Mouse (Mus musculus) thymus, adult 2 months (tissue): ENCODE measurements around the gene Cyp4v3. TPM values are rescaled to one million over a fixed set of nuclear protein-coding genes. Genes with fewer than 3 reads are reported as not detected.

Experiments
- DNase-seq: peaks from one replicate; pipeline ENCODE4 v3.0.0; 2021
- H3K27ac ChIP-seq: fragments of 200-500 bp; 2 replicates; pipeline ENCODE4 v1.5.1; 2012; ENCODE audit warnings: low read length, control low read depth; ENCODE audit not compliant: control insufficient read depth, insufficient read depth
- H3K27me3 ChIP-seq: fragments of 200-500 bp; 2 replicates; pipeline ENCODE4 v1.6.1; 2012; ENCODE audit warnings: mild to moderate bottlenecking, low read length, moderate library complexity, mixed read lengths; ENCODE audit not compliant: control insufficient read depth, insufficient read depth
- H3K36me3 ChIP-seq: fragments of 200-500 bp; 2 replicates; pipeline ENCODE4 v1.6.1; 2012; ENCODE audit warnings: mild to moderate bottlenecking, low read length, moderate library complexity; ENCODE audit not compliant: control insufficient read depth, insufficient read depth
- H3K4me1 ChIP-seq: fragments of 200-500 bp; replicated peaks from 2 replicates; pipeline ENCODE4 v1.6.1; 2012; ENCODE audit warnings: low read length; ENCODE audit not compliant: control insufficient read depth, insufficient read depth
- H3K4me3 ChIP-seq: fragments of 200-500 bp; 2 replicates; pipeline ENCODE4 v1.5.1; 2012; ENCODE audit warnings: mild to moderate bottlenecking, low read length, control low read depth, moderate library complexity; ENCODE audit not compliant: control insufficient read depth, insufficient read depth
- CTCF ChIP-seq: fragments of 200-500 bp; IDR thresholded peaks from 2 replicates; pipeline ENCODE4 v1.5.1; 2012; ENCODE audit warnings: mild to moderate bottlenecking, control low read depth, low read length, moderate library complexity, borderline replicate concordance; ENCODE audit not compliant: control insufficient read depth, poor library complexity, insufficient read depth; ENCODE audit errors: extremely low read depth
- POLR2A ChIP-seq: fragments of 200-500 bp; IDR thresholded peaks from 2 replicates; pipeline ENCODE4 v1.6.1; 2012; ENCODE audit warnings: mild to moderate bottlenecking, low read length, control low read depth, moderate library complexity; ENCODE audit not compliant: control insufficient read depth, poor library complexity, insufficient read depth; ENCODE audit errors: extremely low read depth
- WGBS: fragments of 180-500 bp; shearing (Covaris S2); methylation state at CpG from one replicate; pipeline ENCODE4 v1.1.7; 2018; 5-methylcytosine and 5-hydroxymethylcytosine counted together
- polyA plus RNA-seq: library from polyadenylated mRNA; depleted of rRNA; stranded (reverse); fragments of >200 nt; gene quantifications from 2 replicates; pipeline ENCODE4 v1.2.3, GENCODE M21; 2012

The Cyp4v3 gene
- polyA plus RNA-seq, 1 experiment: 1.9 TPM

DNA sequence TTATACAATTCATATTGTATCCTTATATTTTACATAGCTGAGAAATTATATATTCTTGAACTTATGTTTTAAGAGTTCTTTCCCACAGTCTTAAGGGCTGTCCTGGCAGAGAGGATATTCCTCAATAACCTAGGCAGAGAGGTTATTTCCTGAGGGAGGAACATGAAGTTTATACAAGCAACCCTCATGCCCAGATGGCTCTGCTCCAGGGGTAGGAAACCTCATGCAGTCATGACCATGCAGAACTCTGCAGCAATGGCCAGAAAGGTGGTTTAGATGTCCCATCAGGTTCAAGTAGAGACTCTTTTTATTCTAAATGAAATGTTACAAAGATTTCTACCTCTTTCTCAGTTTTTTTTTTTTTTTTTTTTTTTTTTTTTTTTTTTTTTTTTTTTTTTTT lies 64.0 kb downstream of the Cyp4v3 start:
- no peaks in the 10 kb centered on the region for H3K27me3 ChIP-seq
- TF ChIP-seq CTCF: no peak
- no peak for TF ChIP-seq POLR2A
- no peak overlapping the region for H3K27ac ChIP-seq
- no peaks in the 10 kb centered on the region for H3K4me1 ChIP-seq
- H3K36me3 ChIP-seq: no peaks in the 10 kb centered on the region
- no peak overlapping the region for H3K4me3 ChIP-seq
- DNase-seq: no peak

DNA sequence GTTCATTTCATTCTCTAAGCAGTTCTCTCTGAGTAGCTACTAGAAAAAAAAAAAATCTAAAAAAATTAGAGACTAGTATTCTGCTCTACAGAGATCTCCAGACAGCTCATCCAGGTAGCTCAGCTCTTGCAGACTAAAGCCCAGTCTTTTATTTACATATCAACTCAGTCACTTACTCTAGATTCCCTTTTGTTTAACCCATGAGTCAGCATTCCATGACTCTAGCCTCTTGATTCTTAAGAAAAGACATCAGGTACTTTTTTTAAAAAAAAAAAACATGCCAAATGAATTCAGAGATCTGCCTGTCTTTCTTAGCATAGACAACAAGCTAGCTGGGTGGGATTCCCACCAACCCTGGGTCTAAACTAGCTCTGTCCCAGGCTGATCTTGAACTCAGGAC lies 64.5 kb downstream of the Cyp4v3 start:
- no peak for DNase-seq
- Histone ChIP-seq H3K4me1 (no peaks in the 10 kb centered on the region), H3K4me3 (no peak overlapping the region), H3K27me3 (no peaks in the 10 kb centered on the region), H3K27ac (no peak overlapping the region), H3K36me3 (no peaks in the 10 kb centered on the region)
- TF ChIP-seq POLR2A (no peak), CTCF (no peak)

DNA sequence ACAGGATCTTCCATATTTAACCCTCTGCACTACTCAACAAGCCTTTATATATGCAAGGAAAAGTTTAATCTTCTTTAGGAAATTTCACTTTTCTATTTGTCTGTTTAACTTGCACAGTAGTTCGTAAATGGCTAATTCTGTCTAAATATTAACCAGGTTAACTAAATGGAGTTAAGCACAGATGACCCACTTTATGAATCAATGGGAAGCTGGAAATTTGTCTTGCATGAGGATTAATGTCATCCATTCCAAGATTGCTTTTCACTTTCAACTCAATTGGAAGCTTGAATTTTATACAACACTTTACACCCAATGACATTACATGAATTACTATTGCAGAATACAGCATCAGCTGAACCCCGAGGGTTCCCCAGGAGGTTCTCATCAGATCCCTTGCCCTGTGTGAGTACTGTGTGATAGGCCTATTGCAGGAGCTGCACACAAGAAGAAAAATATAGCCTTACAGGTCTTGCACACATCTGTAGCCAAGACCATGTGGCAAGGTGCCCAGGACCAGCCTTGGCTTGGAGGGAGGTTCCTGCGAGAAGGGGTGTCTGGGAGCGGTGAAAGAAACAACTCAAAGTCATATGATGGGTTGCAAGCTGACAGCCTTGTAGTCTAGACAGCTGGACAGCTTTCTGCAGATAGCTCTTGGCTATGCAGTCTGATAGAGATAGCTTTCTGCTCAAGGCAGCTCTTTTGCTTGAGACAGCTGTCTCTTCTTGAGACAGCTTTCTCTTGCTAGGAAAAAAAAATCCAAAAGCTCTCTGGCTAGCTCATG lies 65.2 kb downstream of the Cyp4v3 start:
- WGBS: 87% methylated on average over 4 of the region's 4 CpGs
- no peaks in the 10 kb centered on the region for H3K36me3 ChIP-seq
- H3K4me3 ChIP-seq: no peak overlapping the region
- no peaks in the 10 kb centered on the region for H3K27me3 ChIP-seq
- H3K4me1 ChIP-seq: no peaks in the 10 kb centered on the region
- H3K27ac ChIP-seq: no peak overlapping the region
- no peak for TF ChIP-seq CTCF
- TF ChIP-seq POLR2A: no peak
- DNase-seq: no peak

DNA sequence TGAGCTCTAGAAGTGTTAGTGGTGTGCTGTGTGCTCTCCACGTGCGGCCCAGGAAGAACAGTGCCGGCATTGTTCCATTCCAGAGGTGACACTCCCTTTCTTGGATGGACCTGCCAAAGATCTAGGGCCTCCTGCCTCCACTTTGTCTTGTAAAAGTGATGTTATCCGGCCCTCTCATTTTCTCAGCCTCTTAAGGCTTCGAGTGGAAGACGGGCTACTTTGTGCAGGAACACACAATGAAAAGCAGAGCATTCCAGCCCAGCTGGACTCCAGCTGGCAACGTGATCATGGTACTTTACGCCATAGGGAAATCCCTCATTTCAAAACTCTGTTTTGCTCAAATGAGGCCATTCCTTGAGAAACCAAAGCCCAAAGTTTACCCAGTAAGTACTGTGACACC lies 66.0 kb downstream of the Cyp4v3 start:
- Histone ChIP-seq H3K4me3 (no peak overlapping the region), H3K36me3 (no peaks in the 10 kb centered on the region), H3K27ac (no peak overlapping the region), H3K4me1 (no peaks in the 10 kb centered on the region), H3K27me3 (no peaks in the 10 kb centered on the region)
- no peak for TF ChIP-seq CTCF
- no peak for TF ChIP-seq POLR2A
- no peak for DNase-seq
- WGBS: 90% methylated on average over 8 of the region's 8 CpGs

DNA sequence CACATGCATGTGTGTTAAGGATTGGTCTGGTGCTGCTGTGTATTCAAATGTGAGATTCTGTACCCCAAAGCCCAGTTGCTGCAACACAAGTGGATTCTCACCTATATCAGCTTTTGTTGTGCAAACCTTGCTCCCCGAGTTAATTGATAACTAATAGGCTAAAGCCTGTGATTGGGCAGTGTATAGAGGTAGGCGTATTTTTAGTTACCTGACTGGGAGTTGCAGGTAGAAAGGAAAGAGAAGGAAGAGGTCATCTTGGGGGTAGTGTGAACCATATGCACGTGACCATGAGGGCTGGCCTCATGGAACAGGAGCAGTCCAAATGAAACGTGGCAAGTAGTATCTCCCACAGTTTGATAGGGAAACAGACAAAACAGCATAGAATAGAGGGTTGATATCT lies 68.1 kb downstream of the Cyp4v3 start:
- no peak for TF ChIP-seq CTCF
- no peak for TF ChIP-seq POLR2A
- Histone ChIP-seq H3K27ac (no peak overlapping the region), H3K4me3 (no peak overlapping the region), H3K27me3 (no peaks in the 10 kb centered on the region), H3K36me3 (no peaks in the 10 kb centered on the region), H3K4me1 (no peaks in the 10 kb centered on the region)
- no peak for DNase-seq
- 93% methylated on average over 4 of the region's 4 CpGs for WGBS

DNA sequence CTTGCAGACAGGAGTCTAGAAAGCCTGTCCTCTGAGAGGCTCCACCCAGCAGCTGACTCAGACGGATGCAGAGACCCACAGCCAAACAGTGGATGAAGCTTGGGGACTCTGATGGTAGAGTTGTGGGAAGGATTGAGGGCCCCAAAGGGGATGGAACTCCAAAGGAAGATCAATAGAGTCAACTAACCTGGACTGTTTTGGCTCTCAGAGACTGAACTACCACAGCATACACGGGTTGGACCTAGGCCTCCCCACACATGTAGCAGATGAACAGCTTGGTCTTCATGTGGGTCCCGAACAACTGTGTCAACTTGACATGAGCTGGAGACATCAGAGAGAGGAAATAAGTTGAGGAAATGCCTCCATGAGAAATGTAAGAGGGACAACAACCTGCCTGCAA lies 70.2 kb downstream of the Cyp4v3 start:
- Histone ChIP-seq H3K36me3 (no peaks in the 10 kb centered on the region), H3K27ac (no peak overlapping the region), H3K4me1 (no peaks in the 10 kb centered on the region), H3K27me3 (no peaks in the 10 kb centered on the region), H3K4me3 (no peak overlapping the region)
- no peak for DNase-seq
- TF ChIP-seq CTCF (no peak), POLR2A (no peak)
- 88% methylated on average over 3 of the region's 3 CpGs for WGBS

DNA sequence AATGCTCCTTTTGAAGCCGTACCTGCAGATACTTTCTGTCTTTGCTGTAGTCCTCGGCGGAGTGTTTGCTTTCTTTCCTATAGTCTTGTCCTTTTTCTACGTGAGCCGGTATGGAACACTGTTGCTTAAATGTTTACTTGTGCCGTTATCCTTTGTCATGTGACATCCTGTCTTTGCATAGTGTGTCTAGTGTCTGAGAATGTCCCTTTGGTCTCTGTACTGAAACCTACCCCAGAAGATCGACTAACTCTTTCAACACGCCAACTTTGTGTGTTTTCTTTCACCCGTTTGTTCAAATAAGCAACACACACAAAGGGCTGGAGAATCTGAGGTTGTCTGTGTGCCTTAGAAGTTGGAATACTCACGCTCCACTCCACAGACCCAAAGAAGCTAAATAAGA lies 71.1 kb downstream of the Cyp4v3 start, which contains the start of gene F11:
F11 (minus strand) TSS at position 112 of the 400 bp plus-strand sequence.
- Histone ChIP-seq H3K36me3 (no peaks in the 10 kb centered on the region), H3K27ac (no peak within 1 kb of the TSS), H3K4me3 (no peak within 1 kb of the TSS), H3K27me3 (no peaks in the 10 kb centered on the region), H3K4me1 (no peaks in the 10 kb centered on the region)
- no peak for DNase-seq
- WGBS: 81% methylated on average over 10 of the region's 10 CpGs
- TF ChIP-seq CTCF (no peak), POLR2A (no peak)
